Mouse (Mus musculus): ENCODE measurements around the gene Dars2.

DNA sequence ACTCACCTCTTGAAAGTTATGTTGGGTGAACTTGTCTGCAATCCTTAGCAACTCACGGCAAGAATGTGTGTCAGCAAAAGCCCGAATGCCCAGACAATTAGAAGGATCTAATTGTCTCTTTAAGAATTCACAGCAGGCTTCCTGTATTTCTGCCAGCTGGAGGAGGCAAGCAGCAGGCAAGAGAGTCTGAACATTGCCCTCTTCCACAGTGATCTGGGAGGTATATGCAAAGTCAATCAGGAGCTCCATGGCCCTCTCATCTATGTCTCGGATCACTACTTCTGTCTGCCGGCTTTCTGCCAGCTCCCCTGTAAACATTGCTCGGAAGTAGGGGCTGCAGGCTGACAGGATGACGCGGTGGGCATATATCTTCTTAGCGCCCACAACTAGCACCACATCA is 38.8 kb upstream of the Dars2 start:
- TF ChIP-seq CTCF (IDR thresholded peaks at IDR 0.05; ENCODE audit: control insufficient read depth, insufficient read depth, insufficient replicate concordance, low read depth, low read length) (no peak), POLR2A (IDR thresholded peaks at IDR 0.05; ENCODE audit: control insufficient read depth, low read depth, low read length) (no peak)

Data from testis, adult 2 months (tissue).